Mouse (Mus musculus) spleen, adult 2 months (tissue): ENCODE data around the gene Mrps23. TPM values are rescaled to one million over a fixed set of nuclear protein-coding genes. Genes with fewer than 3 reads are reported as not detected.
A peak's percentile ranks its signal among the peaks of the same experiment; 100 is the strongest.

ENCODE experiments used
- DNase-seq, 2 experiments: peaks; one replicate each; pipeline versions ENCODE4 v3.0.0 to v3.0.0-alpha.2; 2012 to 2021; ENCODE audit warnings: low spot score in 2 of 2, low read depth in 1 of 2
- H3K27ac ChIP-seq: fragments of 200-500 bp; 2 replicates; pipeline ENCODE4 v1.5.1; 2012; ENCODE audit warnings: low read length, inconsistent platforms; ENCODE audit not compliant: insufficient read depth
- H3K27me3 ChIP-seq: fragments of 200-500 bp; 2 replicates; pipeline ENCODE4 v1.6.1; 2012; ENCODE audit warnings: mild to moderate bottlenecking, moderate library complexity, low read length, inconsistent platforms; ENCODE audit not compliant: control insufficient read depth, insufficient read depth
- H3K36me3 ChIP-seq: fragments of 200-500 bp; 2 replicates; pipeline ENCODE4 v1.6.1; 2012; ENCODE audit warnings: mild to moderate bottlenecking, low read length, inconsistent platforms; ENCODE audit not compliant: control insufficient read depth, insufficient read depth
- H3K4me1 ChIP-seq: fragments of 200-500 bp; 2 replicates; pipeline ENCODE4 v1.6.1; 2011; ENCODE audit warnings: inconsistent platforms; ENCODE audit not compliant: control insufficient read depth, insufficient read depth, insufficient read length
- H3K4me3 ChIP-seq: fragments of 200-500 bp; 2 replicates; pipeline ENCODE4 v1.5.1; 2011; ENCODE audit warnings: mild to moderate bottlenecking, inconsistent platforms; ENCODE audit not compliant: insufficient read depth, insufficient read length; ENCODE audit errors: extremely low read depth
- CTCF ChIP-seq: fragments of 200-500 bp; IDR thresholded peaks from 2 replicates; pipeline ENCODE4 v1.5.1; 2011; ENCODE audit warnings: mild to moderate bottlenecking, inconsistent platforms; ENCODE audit not compliant: insufficient read depth, insufficient read length, insufficient replicate concordance; ENCODE audit errors: extremely low read depth
- POLR2A ChIP-seq: fragments of 200-500 bp; IDR thresholded peaks from 2 replicates; pipeline ENCODE4 v1.6.1; 2011; ENCODE audit warnings: low read depth, low read length, inconsistent platforms
- WGBS: fragments of 180-500 bp; shearing (Covaris S2); methylation state at CpG from one replicate; pipeline ENCODE4 v1.1.7; 2018; 5-methylcytosine and 5-hydroxymethylcytosine counted together
- polyA plus RNA-seq: library from polyadenylated mRNA; depleted of rRNA; stranded (reverse); fragments of >200 nt; gene quantifications from 2 replicates; pipeline ENCODE4 v1.2.3, GENCODE M21; 2012; rRNA removed

Gene Mrps23
- polyA plus RNA-seq, 1 experiment, result 30.0 TPM

GRCm38 (mm10) chr11:88257700-88258099 lies 53.5 kb downstream of the Mrps23 start:
- Histone ChIP-seq H3K4me3 (no peak overlapping the region), H3K27ac (no peak overlapping the region), H3K36me3 (no peaks in the 10 kb centered on the region), H3K4me1 (no peaks in the 10 kb centered on the region), H3K27me3 (no peaks in the 10 kb centered on the region)
- WGBS, result 77% methylated on average over 4 of the region's 4 CpGs
- TF ChIP-seq POLR2A, result no peak
- TF ChIP-seq CTCF, result no peak
- no peak for DNase-seq

GRCm38 (mm10) chr11:88258212-88258611 lies 54.0 kb downstream of the Mrps23 start:
- 83% methylated on average over 4 of the region's 4 CpGs for WGBS
- H3K36me3 ChIP-seq, result no peaks in the 10 kb centered on the region

GRCm38 (mm10) chr11:88260463-88260862 lies 56.3 kb downstream of the Mrps23 start:
- Histone ChIP-seq H3K27me3 (no peaks in the 10 kb centered on the region), H3K4me3 (no peak overlapping the region), H3K36me3 (no peaks in the 10 kb centered on the region), H3K4me1 (no peaks in the 10 kb centered on the region), H3K27ac (no peak overlapping the region)
- TF ChIP-seq CTCF (no peak), POLR2A (no peak)
- no peak for DNase-seq
- whole genome bisulfite sequencing, result 76% methylated on average over 7 of the region's 7 CpGs

More at GRCm38 (mm10) chr11:88258212-88258611, 54.0 kb downstream of the Mrps23 start:
- no peaks in the 10 kb centered on the region for H3K27me3 ChIP-seq
- no peaks in the 10 kb centered on the region for H3K4me1 ChIP-seq
- TF ChIP-seq POLR2A (no peak), CTCF (peak; percentile 9; the same call in 1 of the 2 replicates)
- no peak overlapping the region for H3K27ac ChIP-seq
- DNase-seq, result no peak
- no peak overlapping the region for H3K4me3 ChIP-seq

Other genes starting within 250 kb of the Mrps23 start
- gene Dynll2, start 216.9 kb upstream of the Mrps23 start, polyA plus RNA-seq, result 28.6 and 33.8 TPM in 2 replicates
- 106 and 133 TPM in 2 replicates for gene Srsf1, start 157.0 kb upstream of the Mrps23 start, polyA plus RNA-seq
- gene Vezf1, start 136.1 kb upstream of the Mrps23 start, polyA plus RNA-seq, result 14.2 and 15.5 TPM in 2 replicates
- gene Cuedc1, start 106.3 kb upstream of the Mrps23 start, polyA plus RNA-seq, result 10.7 and 12.1 TPM in 2 replicates
- gene Ccdc182, start 89.7 kb downstream of the Mrps23 start, polyA plus RNA-seq, result not detected in 2 replicates